Comparison of ENCODE assay signal across 27 mouse cellular contexts in genomic region chr6:142888970-142889740, GRCm38 (mm10).
A peak's percentile ranks its signal among the peaks of the same experiment; 100 is the strongest.
DNase-seq lines count a peak whose midpoint lies in the region; ATAC-seq and TF ChIP-seq lines count a peak whose summit lies in the region.
"Had no signal": no experiment of that assay in that cellular context is flagged by ENCODE, and none has a peak within 500 bp of the region (broad histone marks: within the 10 kb centered on the region; RNA-seq: fewer than 3 reads in every experiment).

No protein-coding gene starts in this region.

- DNase-seq in kidney, adult 11 months: peak; percentile 59
- DNase-seq in kidney, adult 18-20 months: no peak
- DNase-seq in thymus, adult 2 months: no peak
- DNase-seq in thymus, postnatal 0 days (ENCODE audit: low spot score): no peak
- peak; percentile 22 for DNase-seq in MEL-GATA-1-ER (ENCODE audit: extremely low read depth, low read depth)
- DNase-seq in cerebellum, adult 18-20 months: no peak
- no peak for DNase-seq in lung, postnatal 25 days (ENCODE audit: low spot score)
- DNase-seq: adrenal gland, postnatal 36 days; cerebellum, adult 9-11 months; gastrocnemius, postnatal 36 days; heart, postnatal 4 days; layer of hippocampus, postnatal 36 days; lung, embryonic 14.5 days; lung, postnatal 4 days; right cerebral cortex, adult 18-20 months; right cerebral cortex, postnatal 4 days; thymus, postnatal 25 days had no signal

- no peak overlapping the region for H3K4me3 ChIP-seq in thymus, adult 2 months (ENCODE audit: control insufficient read depth, insufficient read depth, low read length)
- H3K4me3 ChIP-seq: embryonic facial prominence, embryonic 10.5 days; limb, embryonic 13.5 days; midbrain, embryonic 10.5 days had no signal

- no peak for TF ChIP-seq POLR2A in thymus, adult 2 months (IDR thresholded peaks at IDR 0.05; ENCODE audit: control insufficient read depth, extremely low read depth, insufficient read depth, low read length, poor library complexity)

- peak; percentile 82 for ATAC-seq in megakaryocyte, adult 5-6 weeks (ENCODE audit: poor library complexity, severe bottlenecking)
- ATAC-seq: CD4-positive, CD25-positive, alpha-beta regulatory T cell, adult 4 months; hindbrain, embryonic 16.5 days; intestine, embryonic 16.5 days; midbrain, embryonic 16.5 days had no signal

- 76% methylated on average over 9 of the region's 9 CpGs for WGBS in thymus, adult 2 months

- H3K27ac ChIP-seq in thymus, adult 2 months (ENCODE audit: control insufficient read depth, insufficient read depth, low read length): peak overlapping the region; percentile 36; the same call in 1 of the 2 replicates
- H3K27ac ChIP-seq: embryonic facial prominence, embryonic 10.5 days; kidney, postnatal 0 days; limb, embryonic 13.5 days; liver, embryonic 14.5 days; midbrain, embryonic 10.5 days had no signal

- no peaks in the 10 kb centered on the region for H3K36me3 ChIP-seq in thymus, adult 2 months (ENCODE audit: control insufficient read depth, insufficient read depth, low read length)
- H3K36me3 ChIP-seq: embryonic facial prominence, embryonic 10.5 days; limb, embryonic 13.5 days; midbrain, embryonic 10.5 days had no signal

- no peaks in the 10 kb centered on the region for H3K27me3 ChIP-seq in thymus, adult 2 months (ENCODE audit: control insufficient read depth, insufficient read depth, low read length)
- H3K27me3 ChIP-seq: limb, embryonic 13.5 days had no signal

- no peak for TF ChIP-seq CTCF in thymus, adult 2 months (IDR thresholded peaks at IDR 0.05; ENCODE audit: borderline replicate concordance, control insufficient read depth, extremely low read depth, insufficient read depth, low read length, poor library complexity)

- H3K4me1 ChIP-seq in thymus, adult 2 months (replicated peaks; ENCODE audit: control insufficient read depth, insufficient read depth, low read length): peaks cover 35% of the 10 kb centered on the region
- H3K4me1 ChIP-seq: embryonic facial prominence, embryonic 10.5 days; limb, embryonic 13.5 days; midbrain, embryonic 10.5 days had no signal

Comparison
In these comparisons a context has a peak if more than half of its experiments do, and no peak if none do; other contexts are left out.
1. DNase-seq: peak in kidney, adult 11 months (single experiment) and MEL-GATA-1-ER (single experiment); none in kidney, adult 18-20 months (single experiment), thymus, adult 2 months (single experiment), thymus, postnatal 0 days (single experiment), cerebellum, adult 18-20 months (0 of 2) and lung, postnatal 25 days (single experiment).